Mouse (Mus musculus): ENCODE measurements around the gene Pstpip1.

Pstpip1 gene

GRCm38 (mm10) chr9:56151745-56152481 is 62.2 kb downstream of the Pstpip1 start:
- no peak for DNase-seq

GRCm38 (mm10) chr9:56152482-56153007 is 62.8 kb downstream of the Pstpip1 start:
- no peak for DNase-seq

- no peak for DNase-seq
Measured at GRCm38 (mm10) chr9:56154572-56154971, 64.8 kb downstream of the Pstpip1 start.

DNA sequence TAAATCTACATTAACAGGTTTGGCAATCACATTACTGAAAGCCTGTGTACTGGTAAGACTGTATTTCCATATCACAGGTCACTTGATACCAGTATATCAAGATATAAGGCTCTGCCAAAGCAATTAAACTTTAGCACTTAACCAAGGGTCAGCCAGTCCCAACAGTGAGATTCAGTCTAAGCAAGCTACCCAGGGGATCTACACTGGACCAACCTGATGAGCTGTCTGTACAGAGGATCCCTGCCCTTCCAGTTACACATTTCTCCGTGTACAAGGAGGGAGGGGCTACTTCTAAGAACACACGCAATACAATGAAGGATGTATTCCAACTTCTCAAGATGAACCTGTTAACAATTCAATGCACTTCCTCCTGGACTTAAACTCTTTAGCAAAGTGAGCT is 68.3 kb downstream of the Pstpip1 start:
- no peak for DNase-seq

- no peak for DNase-seq
Measured at GRCm38 (mm10) chr9:56159456-56159855, 69.7 kb downstream of the Pstpip1 start.

- DNase-seq = peak; percentile 79
Measured at GRCm38 (mm10) chr9:56160341-56161141, 70.8 kb downstream of the Pstpip1 start.

- DNase-seq = no peak
Measured at GRCm38 (mm10) chr9:56165377-56165776, 75.6 kb downstream of the Pstpip1 start, which contains the start of gene Tspan3. Gene Tspan3, minus strand, starts transcription at chr9:56165477.

DNA sequence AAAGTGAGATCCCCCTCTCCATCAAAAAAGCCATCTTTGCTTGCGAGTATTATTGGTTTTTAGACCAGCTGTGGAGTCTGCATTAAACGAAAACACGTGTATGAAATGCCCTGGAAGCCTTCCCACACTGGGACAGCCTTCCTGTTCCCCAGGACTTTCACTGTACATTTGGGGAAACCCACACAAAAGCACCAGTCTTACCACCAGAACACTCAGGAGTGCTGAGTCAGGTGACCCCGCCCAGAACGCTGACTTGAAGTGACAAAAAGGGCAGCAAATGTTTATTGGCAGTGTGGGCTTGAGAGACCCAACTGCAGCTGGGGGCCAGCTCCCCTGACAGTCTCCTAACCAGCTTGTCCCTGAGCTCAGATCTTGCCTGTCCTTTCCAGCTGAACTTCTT is 76.4 kb downstream of the Pstpip1 start:
- DNase-seq = no peak

GRCm38 (mm10) chr9:56167690-56168089 is 77.9 kb downstream of the Pstpip1 start:
- DNase-seq = no peak

DNA sequence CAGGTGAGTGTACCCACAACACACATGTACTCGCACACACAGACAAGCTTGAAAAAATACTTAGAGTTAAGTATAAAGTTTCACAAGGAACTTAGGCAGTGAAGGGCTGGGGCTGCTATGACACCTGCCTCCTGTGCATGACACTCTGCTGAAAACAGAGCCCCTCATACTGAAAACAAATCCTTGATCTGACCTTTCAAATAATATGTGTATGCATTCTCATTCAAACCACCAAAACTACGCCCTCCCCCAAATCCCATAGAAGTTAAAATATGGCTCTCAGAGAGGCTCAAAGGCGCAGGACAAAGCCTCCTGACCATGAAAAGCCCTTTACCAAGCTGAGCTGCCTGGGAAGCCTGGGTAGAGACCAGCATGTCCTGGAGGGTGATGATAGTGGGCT is 85.6 kb downstream of the Pstpip1 start:
- no peak for DNase-seq

- DNase-seq = no peak
Measured at GRCm38 (mm10) chr9:56177354-56177753, 87.6 kb downstream of the Pstpip1 start.
